Mouse (Mus musculus) MEL (cell line): Measurements from ENCODE around the gene Il22ra1. TPM values are rescaled to one million over a fixed set of nuclear protein-coding genes. Genes with fewer than 3 reads are reported as not detected.

Source experiments
- DNase-seq: peaks from one replicate; pipeline ENCODE4 v3.0.0; 2011; ENCODE audit warnings: low read depth, low spot score
- H3K27ac ChIP-seq: 2 replicates; pipeline ENCODE4 v1.5.1; 2012; ENCODE audit warnings: low read depth, mild to moderate bottlenecking, control low read depth, low read length, moderate library complexity; ENCODE audit not compliant: control insufficient read depth
- H3K27me3 ChIP-seq, 2 experiments: fragments of 150-350 bp in 1 of 2; sonication (generic) in 1 of 2; 2 replicates each; pipeline ENCODE4 v1.6.1; 2012; ENCODE audit warnings: low read length in 2 of 2, mild to moderate bottlenecking in 2 of 2, improper control_type of control experiment in 1 of 2, moderate library complexity in 1 of 2; ENCODE audit not compliant: insufficient read depth in 2 of 2, control insufficient read depth in 1 of 2
- H3K36me3 ChIP-seq, 2 experiments: 2 replicates each; pipeline ENCODE4 v1.6.1; 2012 to 2014; ENCODE audit warnings: low read length in 2 of 2, improper control_type of control experiment in 1 of 2, inconsistent platforms in 1 of 2, mild to moderate bottlenecking in 1 of 2; ENCODE audit not compliant: insufficient read depth in 2 of 2, control insufficient read depth in 1 of 2
- H3K4me1 ChIP-seq, 2 experiments: fragments of 150-350 bp in 1 of 2; sonication (generic) in 1 of 2; 2 replicates each; pipeline ENCODE4 v1.6.1; 2012; ENCODE audit warnings: low read length in 2 of 2, improper control_type of control experiment in 1 of 2, mild to moderate bottlenecking in 1 of 2; ENCODE audit not compliant: insufficient read depth in 2 of 2, control insufficient read depth in 1 of 2
- H3K4me3 ChIP-seq, 2 experiments: fragments of 150-350 bp in 1 of 2; sonication (generic) in 1 of 2; 2 replicates each; pipeline ENCODE4 v1.5.1; 2012; ENCODE audit warnings: low read depth in 2 of 2, low read length in 2 of 2, mild to moderate bottlenecking in 2 of 2, moderate library complexity in 2 of 2, control low read depth in 1 of 2, improper control_type of control experiment in 1 of 2; ENCODE audit not compliant: control insufficient read depth in 1 of 2, insufficient read depth in 1 of 2
- H3K79me2 ChIP-seq: 2 replicates; pipeline ENCODE4 v1.6.1; 2012; ENCODE audit warnings: mild to moderate bottlenecking, low read length, moderate library complexity; ENCODE audit not compliant: control insufficient read depth, poor library complexity, insufficient read depth
- H3K9ac ChIP-seq: 2 replicates; pipeline ENCODE4 v1.6.1; 2012; ENCODE audit warnings: low read depth, mild to moderate bottlenecking, control low read depth, low read length, moderate library complexity; ENCODE audit not compliant: control insufficient read depth, poor library complexity, severe bottlenecking
- H3K9me3 ChIP-seq: fragments of 150-350 bp; sonication (generic); replicated peaks from 2 replicates; pipeline ENCODE4 v1.6.1; 2012; ENCODE audit warnings: mild to moderate bottlenecking, low read length, improper control_type of control experiment, moderate library complexity; ENCODE audit not compliant: insufficient read depth
- BHLHE40 ChIP-seq: IDR thresholded peaks from 2 replicates; pipeline ENCODE4 v1.6.1; 2012; ENCODE audit warnings: low read depth, mild to moderate bottlenecking, inconsistent platforms, low read length, improper control_type of control experiment, borderline replicate concordance
- CHD1 ChIP-seq: IDR thresholded peaks from 2 replicates; pipeline ENCODE4 v1.6.1; 2012; ENCODE audit warnings: low read depth, mild to moderate bottlenecking, inconsistent platforms, low read length, improper control_type of control experiment
- CHD2 ChIP-seq: IDR thresholded peaks from 2 replicates; pipeline ENCODE4 v1.6.1; 2011; ENCODE audit warnings: low read length, improper control_type of control experiment
- CTCF ChIP-seq, 3 experiments: IDR thresholded peaks in 2 of 3; conservative IDR thresholded peaks in 1 of 3; 2 replicates each; pipeline ENCODE4 v1.5.1; 2011 to 2012; ENCODE audit warnings: low read length in 3 of 3, low read depth in 2 of 3, mild to moderate bottlenecking in 2 of 3, improper control_type of control experiment in 1 of 3, inconsistent platforms in 1 of 3, mixed read lengths in 1 of 3, moderate library complexity in 1 of 3; ENCODE audit not compliant: control insufficient read depth in 1 of 3, insufficient read depth in 1 of 3, poor library complexity in 1 of 3, severe bottlenecking in 1 of 3
- ELF1 ChIP-seq: IDR thresholded peaks from 2 replicates; pipeline ENCODE4 v1.6.1; 2014; ENCODE audit warnings: low read depth, mild to moderate bottlenecking, inconsistent platforms, low read length, improper control_type of control experiment, moderate library complexity
- EP300 ChIP-seq, 2 experiments: IDR thresholded peaks; 2 replicates each; pipeline ENCODE4 v1.6.1; 2011; ENCODE audit warnings: improper control_type of control experiment in 2 of 2, low read length in 2 of 2, low read depth in 1 of 2, mild to moderate bottlenecking in 1 of 2
- GABPA ChIP-seq: IDR thresholded peaks from 2 replicates; pipeline ENCODE4 v1.6.1; 2012; ENCODE audit warnings: low read depth, mild to moderate bottlenecking, inconsistent platforms, low read length, improper control_type of control experiment, moderate library complexity
- KAT2A ChIP-seq: conservative IDR thresholded peaks from 2 replicates; pipeline ENCODE4 v1.6.1; 2012; ENCODE audit warnings: low read depth, low read length, improper control_type of control experiment, inconsistent platforms
- MAFK ChIP-seq: IDR thresholded peaks from 2 replicates; pipeline ENCODE4 v1.6.1; 2011; ENCODE audit warnings: low read depth, mild to moderate bottlenecking, low read length, improper control_type of control experiment, borderline replicate concordance
- MEF2A ChIP-seq: IDR thresholded peaks from 2 replicates; pipeline ENCODE4 v1.6.1; 2014; ENCODE audit warnings: low read depth, mild to moderate bottlenecking, inconsistent platforms, low read length, improper control_type of control experiment; ENCODE audit not compliant: poor library complexity, insufficient replicate concordance, severe bottlenecking; ENCODE audit errors: extremely low read depth
- MYB ChIP-seq: IDR thresholded peaks from 2 replicates; pipeline ENCODE4 v1.6.1; 2011; ENCODE audit warnings: mild to moderate bottlenecking, low read depth, low read length, improper control_type of control experiment
- NRF1 ChIP-seq: IDR thresholded peaks from 2 replicates; pipeline ENCODE4 v1.6.1; 2014; ENCODE audit warnings: low read depth, mild to moderate bottlenecking, inconsistent platforms, low read length, improper control_type of control experiment, moderate library complexity; ENCODE audit not compliant: poor library complexity, insufficient read depth, severe bottlenecking
- RAD21 ChIP-seq: IDR thresholded peaks from 2 replicates; pipeline ENCODE4 v1.6.1; 2011; ENCODE audit warnings: mild to moderate bottlenecking, low read depth, low read length, improper control_type of control experiment
- RCOR1 ChIP-seq: IDR thresholded peaks from 2 replicates; pipeline ENCODE4 v1.6.1; 2012; ENCODE audit warnings: low read depth, mild to moderate bottlenecking, inconsistent platforms, low read length, improper control_type of control experiment
- SMC3 ChIP-seq: IDR thresholded peaks from 2 replicates; pipeline ENCODE4 v1.6.1; 2011; ENCODE audit warnings: low read depth, low read length, improper control_type of control experiment
- TAL1 ChIP-seq: IDR thresholded peaks from 2 replicates; pipeline ENCODE4 v1.6.1; 2012; ENCODE audit warnings: mild to moderate bottlenecking, inconsistent platforms, low read length, moderate library complexity, mixed read lengths
- UBTF ChIP-seq: IDR thresholded peaks from 2 replicates; pipeline ENCODE4 v1.6.1; 2012; ENCODE audit warnings: low read depth, mild to moderate bottlenecking, inconsistent platforms, low read length, improper control_type of control experiment, moderate library complexity, borderline replicate concordance; ENCODE audit not compliant: insufficient read depth
- USF2 ChIP-seq, 2 experiments: IDR thresholded peaks; 2 replicates each; pipeline ENCODE4 v1.6.1; 2011 to 2012; ENCODE audit warnings: improper control_type of control experiment in 2 of 2, low read length in 2 of 2, borderline replicate concordance in 1 of 2, inconsistent platforms in 1 of 2, low read depth in 1 of 2, mild to moderate bottlenecking in 1 of 2; ENCODE audit not compliant: insufficient read depth in 1 of 2
- ZC3H11A ChIP-seq: IDR thresholded peaks from 2 replicates; pipeline ENCODE4 v1.6.1; 2012; ENCODE audit warnings: low read depth, mild to moderate bottlenecking, inconsistent platforms, low read length, improper control_type of control experiment
- ZMIZ1 ChIP-seq: IDR thresholded peaks from 2 replicates; pipeline ENCODE4 v1.6.1; 2012; ENCODE audit warnings: low read depth, mild to moderate bottlenecking, inconsistent platforms, low read length, improper control_type of control experiment, moderate library complexity
- ZNF384 ChIP-seq: IDR thresholded peaks from 2 replicates; pipeline ENCODE4 v1.6.1; 2012; ENCODE audit warnings: low read depth, mild to moderate bottlenecking, inconsistent platforms, low read length, improper control_type of control experiment
- polyA plus RNA-seq, 2 experiments: library from polyadenylated mRNA; stranded (reverse) in 1 of 2; unstranded in 1 of 2; fragments of >175 nt in 1 of 2; fragments of >200 nt in 1 of 2; gene quantifications; 2 replicates each; pipeline versions ENCODE4 v1.2.1 to v1.2.4; 2012; ENCODE audit warnings: low replicate concordance in 2 of 2, low read depth in 1 of 2; ENCODE audit not compliant: insufficient read length in 2 of 2, insufficient read depth in 1 of 2, missing spikeins in 1 of 2
- total RNA-seq: library from RNA; depleted of rRNA; stranded (reverse); fragments of 300-350 nt; gene quantifications from 2 replicates; pipeline ENCODE4 v1.2.3, GENCODE M21; 2012

Il22ra1 gene
- total and polyA plus RNA-seq, 3 experiments, result 0.03 TPM; not detected in 2

DNA sequence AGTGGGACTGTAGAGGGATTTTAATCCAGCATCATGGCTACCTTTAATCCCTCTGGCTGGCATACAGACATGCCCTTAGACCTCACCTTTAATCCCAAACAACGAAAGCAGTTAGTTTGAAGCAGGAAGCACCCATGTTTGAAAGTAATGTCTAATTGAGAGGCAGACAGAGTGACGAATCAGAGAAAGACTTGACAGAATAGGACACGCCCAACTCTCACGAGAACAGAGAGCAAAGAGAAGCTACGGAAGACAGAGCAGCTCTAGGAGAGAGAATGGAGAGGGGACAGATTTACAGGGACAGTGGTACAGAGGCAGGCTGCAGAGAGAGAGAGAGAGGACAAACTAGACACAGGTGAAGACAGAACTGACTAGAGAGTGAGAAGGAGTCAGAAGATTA lies 46.2 kb upstream of the Il22ra1 start:
- 0 out of 4 replicates have a peak, but pooled peaks cover 0 to 3% of the 10 kb centered on the region in 2 experiments for H3K4me1 ChIP-seq
- DNase-seq, result peak; percentile 40
- peak; percentile 76 for TF ChIP-seq CHD2
- TF ChIP-seq RCOR1, result no peak
- H3K36me3 ChIP-seq, result no peaks in the 10 kb centered on the region; a peak in 2 of 4 replicates
- H3K79me2 ChIP-seq, result no peaks in the 10 kb centered on the region
- H3K9me3 ChIP-seq, result no peaks in the 10 kb centered on the region
- peaks cover 0 to 6% of the 10 kb centered on the region in 2 experiments; a peak in 3 of 4 replicates for H3K27me3 ChIP-seq
- no peak overlapping the region for H3K4me3 ChIP-seq
- no peak overlapping the region for H3K9ac ChIP-seq
- H3K27ac ChIP-seq, result no peak overlapping the region

DNA sequence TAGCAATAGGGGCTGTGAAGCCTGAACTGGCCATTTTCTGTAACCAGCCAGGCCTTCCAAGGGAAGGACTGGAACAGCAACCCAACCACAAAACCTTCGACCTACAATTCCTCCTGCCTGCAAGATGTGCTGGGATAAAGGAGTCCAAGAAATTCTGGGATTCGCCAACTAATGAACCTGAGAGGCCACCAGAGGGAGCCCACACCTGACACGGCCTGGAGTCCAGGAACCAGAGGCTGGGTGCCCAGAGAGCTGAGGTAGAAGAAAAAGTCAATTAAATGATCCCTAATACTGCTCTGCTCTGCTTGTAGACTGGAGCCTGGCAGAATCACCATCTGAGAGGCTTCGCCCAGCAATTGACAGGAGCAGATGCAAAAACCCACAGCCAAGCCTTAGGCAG lies 44.4 kb upstream of the Il22ra1 start:
- 0 out of 4 replicates have a peak, but pooled peaks cover 0 to 3% of the 10 kb centered on the region in 2 experiments for H3K4me1 ChIP-seq
- TF ChIP-seq NRF1, result no peak
- TF ChIP-seq SMC3, result peak; percentile 42
- TF ChIP-seq CTCF (IDR thresholded peaks at IDR 0.05 in 2 of 3, conservative IDR thresholded peaks at IDR 0.05 in 1 of 3; ENCODE audit: control insufficient read depth in 1 of 3, insufficient read depth in 1 of 3, low read depth in 2 of 3, low read length in 3 of 3, poor library complexity in 1 of 3, severe bottlenecking in 1 of 3), result peak in 2 of 3 experiments; percentile 43 to 59; a peak in 4 of 6 replicates
- TF ChIP-seq RAD21, result peak; percentile 8; the same call in 1 of the 2 replicates
- H3K79me2 ChIP-seq, result no peaks in the 10 kb centered on the region
- peaks cover 0 to 6% of the 10 kb centered on the region in 2 experiments; a peak in 3 of 4 replicates for H3K27me3 ChIP-seq
- H3K9ac ChIP-seq, result no peak overlapping the region
- H3K36me3 ChIP-seq, result no peaks in the 10 kb centered on the region; a peak in 2 of 4 replicates
- no peak overlapping the region for H3K4me3 ChIP-seq
- H3K27ac ChIP-seq, result no peak overlapping the region
- H3K9me3 ChIP-seq, result no peaks in the 10 kb centered on the region
- no peak for DNase-seq

DNA sequence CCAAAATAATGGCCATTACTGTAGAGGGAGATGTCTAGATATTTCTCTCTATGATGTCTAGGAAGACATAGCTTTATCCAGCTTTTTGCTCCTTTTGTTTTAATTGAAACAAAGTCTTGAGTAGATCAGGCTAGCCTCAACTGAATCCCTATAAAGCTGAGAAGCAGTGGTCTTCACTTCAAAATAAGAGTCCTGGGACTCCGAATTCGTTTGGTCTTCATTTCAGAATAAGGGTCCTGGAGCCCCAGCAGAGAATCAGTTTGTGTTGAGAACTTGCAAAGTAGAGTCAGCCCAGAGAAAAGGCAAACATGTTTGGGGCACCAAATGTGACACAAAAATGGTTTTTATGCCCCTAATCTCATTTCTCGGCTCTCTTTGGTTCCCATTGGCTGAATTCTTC lies 43.2 kb upstream of the Il22ra1 start:
- no peak overlapping the region for H3K27ac ChIP-seq
- no peak for TF ChIP-seq UBTF
- no peak for TF ChIP-seq ZNF384
- TF ChIP-seq TAL1, result no peak
- TF ChIP-seq ZC3H11A, result no peak
- no peak for TF ChIP-seq KAT2A
- no peak for TF ChIP-seq RCOR1
- TF ChIP-seq BHLHE40, result no peak
- TF ChIP-seq MYB, result no peak
- no peak for TF ChIP-seq NRF1
- no peak for TF ChIP-seq ZMIZ1
- TF ChIP-seq MEF2A, result no peak
- no peak for TF ChIP-seq CHD1
- no peak for TF ChIP-seq USF2 (IDR thresholded peaks at IDR 0.05; ENCODE audit: borderline replicate concordance in 1 of 2, insufficient read depth in 1 of 2, low read depth in 1 of 2, low read length in 2 of 2)
- no peak for TF ChIP-seq CTCF (IDR thresholded peaks at IDR 0.05 in 2 of 3, conservative IDR thresholded peaks at IDR 0.05 in 1 of 3; ENCODE audit: control insufficient read depth in 1 of 3, insufficient read depth in 1 of 3, low read depth in 2 of 3, low read length in 3 of 3, poor library complexity in 1 of 3, severe bottlenecking in 1 of 3)
- no peak for TF ChIP-seq EP300 (IDR thresholded peaks at IDR 0.05; ENCODE audit: low read depth in 1 of 2, low read length in 2 of 2)
- no peak for TF ChIP-seq MAFK
- no peak for TF ChIP-seq ELF1
- no peak for TF ChIP-seq GABPA
- peaks cover 0 to 6% of the 10 kb centered on the region in 2 experiments; a peak in 3 of 4 replicates for H3K27me3 ChIP-seq
- no peaks in the 10 kb centered on the region; a peak in 2 of 4 replicates for H3K36me3 ChIP-seq
- no peak overlapping the region for H3K4me3 ChIP-seq
- no peak overlapping the region for H3K9ac ChIP-seq
- 0 out of 4 replicates have a peak, but pooled peaks cover 0 to 3% of the 10 kb centered on the region in 2 experiments for H3K4me1 ChIP-seq
- peak; percentile 36 for DNase-seq
- no peaks in the 10 kb centered on the region for H3K79me2 ChIP-seq
- no peaks in the 10 kb centered on the region for H3K9me3 ChIP-seq
